Mouse (Mus musculus) 416B (cell line): Measurements from ENCODE around the gene Vps4b.

ENCODE experiments used
- DNase-seq: peaks from one replicate; pipeline ENCODE4 v3.0.0; 2011; ENCODE audit warnings: low read depth

The Vps4b gene

GRCm38 (mm10) chr1:106796542-106796924, at the start of gene Vps4b:
TSS of gene Vps4b (minus strand) at chr1:106796728.
- peak; percentile 98 for DNase-seq

GRCm38 (mm10) chr1:106828784-106829183, 32.3 kb upstream of the Vps4b start:
- peak; percentile 28 for DNase-seq

GRCm38 (mm10) chr1:106822297-106822696, 25.8 kb upstream of the Vps4b start:
- no peak for DNase-seq

DNA sequence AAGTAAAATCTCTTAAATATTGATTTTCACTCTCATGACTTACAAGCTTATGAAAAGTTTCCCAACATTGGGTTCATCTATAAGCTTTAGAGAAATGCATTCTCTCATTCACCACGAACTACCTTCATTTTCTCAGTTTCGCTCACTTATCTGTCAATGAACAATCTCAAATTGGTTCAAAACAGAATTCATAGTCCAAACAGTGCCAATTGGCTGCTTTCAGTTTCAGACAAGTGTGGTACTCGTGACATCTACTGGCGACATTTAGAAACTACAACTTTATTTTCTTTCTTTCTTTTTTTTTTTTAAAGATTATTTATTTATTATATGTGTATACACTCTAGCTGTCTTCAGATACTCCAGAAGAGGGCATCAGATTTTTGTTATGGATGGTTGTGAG, 21.8 kb upstream of the Vps4b start:
- peak; percentile 76 for DNase-seq

GRCm38 (mm10) chr1:106816766-106817165, 20.2 kb upstream of the Vps4b start:
- DNase-seq: no peak

DNA sequence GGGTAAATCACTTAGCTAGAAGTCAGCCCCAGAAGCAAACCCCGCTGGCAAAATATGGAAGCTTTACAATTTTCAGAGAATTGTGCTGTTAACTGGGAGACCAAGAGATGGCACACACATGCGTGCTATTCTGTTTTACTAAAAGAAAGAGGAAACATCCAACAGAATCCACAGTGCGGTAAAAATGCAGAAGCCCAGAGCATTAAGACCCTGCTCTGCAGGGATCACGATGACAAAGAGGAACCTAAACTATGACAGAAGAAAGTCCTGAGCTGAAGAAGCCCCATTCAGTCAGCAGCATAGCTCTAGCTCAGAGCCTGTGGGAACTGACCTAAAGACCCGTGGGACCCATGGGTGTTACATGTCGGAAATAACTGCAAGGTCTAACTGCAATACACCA, 18.7 kb upstream of the Vps4b start:
- no peak for DNase-seq

GRCm38 (mm10) chr1:106814864-106815263, 18.3 kb upstream of the Vps4b start:
- DNase-seq: no peak

DNA sequence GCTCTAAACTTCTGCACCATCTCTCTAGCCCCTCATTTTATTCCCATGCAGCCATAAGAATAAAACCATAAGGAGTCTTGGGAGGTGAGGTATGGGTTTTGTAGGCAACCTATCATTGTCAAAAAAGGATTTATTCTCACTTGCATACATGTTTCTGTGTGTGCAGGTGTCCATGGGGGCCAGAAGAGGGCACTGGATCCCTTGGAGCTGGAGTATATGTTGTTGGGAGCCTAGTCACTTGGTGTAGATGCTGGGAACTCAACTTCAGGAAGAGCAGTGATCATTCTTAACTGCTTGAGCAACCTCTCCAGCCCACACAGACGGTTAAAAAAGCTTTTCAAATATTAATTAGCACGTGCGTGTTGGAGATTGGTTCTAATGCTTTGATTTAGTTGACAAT, 3.4 kb upstream of the Vps4b start:
- peak; percentile 45 for DNase-seq

DNA sequence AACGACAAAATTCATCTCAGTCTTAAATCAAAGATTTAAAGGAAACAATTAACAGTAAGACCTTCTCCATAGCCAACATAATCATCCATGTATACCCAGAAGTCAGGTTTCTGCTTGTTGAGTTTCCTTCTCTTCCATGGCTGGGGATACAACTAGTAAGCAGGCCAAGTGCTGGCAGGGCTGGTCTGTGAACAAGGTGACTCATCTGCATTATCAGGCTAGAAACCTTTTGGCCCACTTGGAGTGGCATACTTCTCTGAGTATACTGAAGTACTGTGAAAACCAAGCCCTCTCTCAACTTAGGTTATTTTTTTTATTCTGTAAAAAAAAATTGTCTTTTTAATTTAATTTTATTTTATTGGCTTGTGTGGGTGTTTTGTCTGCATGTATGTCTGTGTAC, 2.9 kb upstream of the Vps4b start:
- no peak for DNase-seq

GRCm38 (mm10) chr1:106796987-106797779, 655 bp upstream of the Vps4b start:
- peak; percentile 33 for DNase-seq

GRCm38 (mm10) chr1:106795634-106796541, 640 bp downstream of the Vps4b start:
- peak; percentile 31 for DNase-seq

GRCm38 (mm10) chr1:106774896-106775295, 21.6 kb downstream of the Vps4b start:
- no peak for DNase-seq

- DNase-seq: no peak
Measured at GRCm38 (mm10) chr1:106774092-106774491, 22.4 kb downstream of the Vps4b start.

GRCm38 (mm10) chr1:106768773-106769172, 27.8 kb downstream of the Vps4b start:
- no peak for DNase-seq

DNA sequence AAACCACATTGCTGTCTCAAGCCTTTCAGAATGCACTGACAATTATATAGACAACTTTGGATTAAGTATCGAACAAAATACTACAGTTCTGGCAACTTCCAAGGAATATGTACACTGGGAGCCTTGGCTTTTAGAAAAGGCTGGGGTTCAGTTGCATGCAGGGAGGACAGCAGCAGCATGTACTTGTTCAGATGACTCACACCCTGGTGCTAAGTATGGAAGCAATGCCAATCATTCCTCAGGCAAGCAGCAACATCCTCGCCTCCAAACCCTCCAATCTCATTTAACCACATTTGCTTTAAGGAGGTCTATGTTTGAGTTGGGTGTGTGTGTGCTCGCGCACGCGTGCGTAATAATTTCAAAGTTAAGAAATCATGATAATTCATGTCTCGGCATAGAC, 30.8 kb downstream of the Vps4b start:
- no peak for DNase-seq

DNA sequence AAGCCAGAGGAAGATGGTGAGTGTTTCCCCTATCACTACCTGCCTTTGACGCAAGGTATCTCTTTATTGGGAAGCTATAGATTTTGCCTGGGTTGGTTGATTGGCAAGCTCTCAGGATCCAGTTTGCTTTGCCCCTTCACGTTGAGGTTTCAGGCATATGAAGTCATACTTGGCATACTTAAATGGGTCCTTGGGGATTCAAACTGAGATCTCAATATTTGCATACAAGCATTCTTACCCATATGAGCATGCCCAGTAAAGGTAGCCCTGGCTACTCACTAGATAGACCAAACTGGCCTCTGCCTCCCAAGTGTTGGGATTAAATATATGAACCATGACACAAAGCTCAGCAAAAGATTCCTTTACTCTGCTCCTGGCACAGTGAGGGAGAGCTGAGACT, 31.7 kb downstream of the Vps4b start:
- no peak for DNase-seq

DNA sequence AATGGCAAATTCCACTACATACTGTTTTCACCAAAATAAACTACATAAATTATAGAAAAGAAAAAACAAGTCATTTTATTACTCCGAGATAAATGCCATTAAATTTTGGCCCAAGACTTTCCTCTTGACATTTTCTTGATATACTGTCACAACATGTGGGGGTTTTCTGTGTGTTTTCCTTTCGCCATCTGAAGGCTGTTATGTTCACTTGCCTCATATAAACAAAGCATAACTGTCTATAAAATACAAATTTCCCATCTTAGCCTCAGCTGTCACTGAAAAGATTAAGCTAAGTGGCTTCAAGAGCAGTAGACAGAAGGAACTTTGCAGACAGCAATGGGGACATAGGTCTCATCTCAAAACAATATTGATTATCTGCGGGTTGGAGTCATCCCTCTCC, 32.2 kb downstream of the Vps4b start:
- no peak for DNase-seq

DNA sequence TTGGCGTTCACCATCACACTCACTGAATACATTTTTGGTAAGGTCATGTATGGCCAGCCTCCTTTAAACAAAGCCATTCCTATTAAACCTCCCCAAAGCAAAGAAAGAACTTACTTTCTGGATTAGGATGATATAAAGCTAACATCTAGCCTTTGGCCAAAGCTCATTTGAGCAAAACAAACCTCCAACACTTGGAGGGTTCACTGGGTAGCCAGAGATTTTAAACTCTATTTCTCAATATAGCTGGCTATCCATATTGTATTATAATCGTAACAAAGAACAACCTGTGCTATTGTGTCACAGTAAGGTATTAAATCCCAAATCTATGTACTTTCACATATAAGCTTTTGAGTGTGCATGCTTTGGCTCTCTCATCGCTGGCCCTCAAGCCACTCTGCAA, 35.8 kb downstream of the Vps4b start:
- DNase-seq: no peak

DNA sequence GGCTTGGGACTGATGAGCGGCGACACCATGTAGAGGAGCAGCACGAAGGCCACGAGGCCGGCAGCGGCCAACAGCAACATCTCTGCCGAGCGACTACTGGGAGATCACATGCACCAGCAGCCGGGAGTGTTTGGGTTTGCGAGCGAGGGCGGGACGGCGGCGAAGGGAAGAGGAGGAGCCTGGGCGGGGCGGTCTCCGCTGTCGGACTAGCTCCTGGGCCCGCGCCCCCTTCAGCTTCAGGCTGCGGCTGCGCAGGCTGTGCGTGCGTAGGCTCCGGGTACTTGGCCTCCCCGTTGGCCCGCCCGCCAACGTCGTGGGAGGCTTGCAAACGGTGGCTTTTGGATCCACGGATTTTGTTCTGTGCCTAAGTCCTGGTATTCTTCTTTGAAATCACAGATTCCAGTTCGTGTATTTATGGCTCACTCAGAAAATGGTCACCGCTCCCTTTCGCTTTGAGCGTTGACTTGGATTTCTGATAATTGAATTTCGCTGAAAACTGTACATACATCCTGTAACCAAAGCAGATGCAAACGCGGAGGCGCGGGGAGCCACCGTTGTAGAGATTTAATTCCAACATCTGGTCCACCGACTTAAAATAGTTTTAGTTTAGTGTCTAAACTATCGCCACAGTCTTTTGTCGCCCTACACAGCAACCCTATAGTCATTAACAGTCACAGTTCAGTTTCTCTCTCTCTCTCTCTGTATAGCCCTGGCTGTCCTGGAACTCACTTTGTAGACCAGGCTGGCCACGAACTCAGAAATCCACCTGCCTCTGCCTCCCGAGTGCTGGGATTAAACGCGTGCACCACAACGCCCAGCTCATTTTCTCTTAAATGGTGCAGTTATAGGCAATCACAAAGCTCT, 36.7 kb downstream of the Vps4b start, which contains the start of gene Kdsr:
Gene Kdsr, minus strand, starts transcription at position 156 of the 864 bp plus-strand sequence.
- DNase-seq: peak; percentile 97

- DNase-seq: peak; percentile 80
Measured at GRCm38 (mm10) chr1:106758734-106759571, 37.6 kb downstream of the Vps4b start.

GRCm38 (mm10) chr1:106756633-106757032, 39.9 kb downstream of the Vps4b start:
- DNase-seq: no peak
